Mouse (Mus musculus): ENCODE measurements around the gene Phf3. TPM values are rescaled to one million over a fixed set of nuclear protein-coding genes. Genes with fewer than 3 reads are reported as not detected.

The Phf3 gene
- polyA plus RNA-seq, 1 experiment from 2014 or later, result 15.3 TPM

DNA sequence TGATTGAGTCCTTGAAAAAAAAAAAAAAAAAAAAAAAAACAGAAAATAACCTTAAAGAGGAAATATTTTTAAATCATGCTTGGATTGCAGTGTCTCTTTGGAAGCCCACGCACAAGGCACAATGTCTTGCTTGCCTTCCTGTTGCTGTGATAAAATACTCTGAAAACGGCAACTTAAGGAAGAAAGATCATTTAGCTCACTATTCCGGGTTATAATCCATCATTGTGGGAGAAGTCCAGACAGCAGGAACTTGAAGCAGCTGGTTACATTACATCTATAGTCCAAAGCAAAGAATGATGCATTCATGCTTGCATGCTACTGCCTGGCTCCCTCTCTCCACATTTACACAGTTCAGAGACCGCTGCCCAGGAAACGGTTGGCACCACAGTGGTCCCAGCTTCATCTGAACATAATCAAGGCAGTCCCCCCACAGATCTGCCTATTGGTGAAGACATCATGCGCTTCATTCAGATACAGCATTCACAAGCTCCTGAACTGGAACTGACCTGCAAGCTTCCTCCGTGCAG is 80.3 kb downstream of the Phf3 start:
- no peaks in the 10 kb centered on the region for H3K27me3 ChIP-seq (replicated peaks; ENCODE audit: control insufficient read depth, insufficient read depth, low read length)
- ATAC-seq, result no peak
- TF ChIP-seq CTCF (IDR thresholded peaks at IDR 0.05; ENCODE audit: low read depth), result no peak
- no peak overlapping the region for H3K4me3 ChIP-seq (ENCODE audit: low read depth, low read length)
- H3K27ac ChIP-seq (ENCODE audit: low read depth, low read length), result no peak overlapping the region
- no peaks in the 10 kb centered on the region for H3K4me1 ChIP-seq (replicated peaks; ENCODE audit: control insufficient read depth, insufficient read depth, low read length)
- H3K4me2 ChIP-seq (replicated peaks; ENCODE audit: low read depth), result no peak overlapping the region
- WGBS, result 74% methylated on average over 7 of the region's 7 CpGs
- no peaks in the 10 kb centered on the region for H3K9me3 ChIP-seq (ENCODE audit: control insufficient read depth)
- no peaks in the 10 kb centered on the region for H3K36me3 ChIP-seq (ENCODE audit: control insufficient read depth, insufficient read depth)
- H3K9ac ChIP-seq (ENCODE audit: low read depth, low read length), result no peak overlapping the region

DNA sequence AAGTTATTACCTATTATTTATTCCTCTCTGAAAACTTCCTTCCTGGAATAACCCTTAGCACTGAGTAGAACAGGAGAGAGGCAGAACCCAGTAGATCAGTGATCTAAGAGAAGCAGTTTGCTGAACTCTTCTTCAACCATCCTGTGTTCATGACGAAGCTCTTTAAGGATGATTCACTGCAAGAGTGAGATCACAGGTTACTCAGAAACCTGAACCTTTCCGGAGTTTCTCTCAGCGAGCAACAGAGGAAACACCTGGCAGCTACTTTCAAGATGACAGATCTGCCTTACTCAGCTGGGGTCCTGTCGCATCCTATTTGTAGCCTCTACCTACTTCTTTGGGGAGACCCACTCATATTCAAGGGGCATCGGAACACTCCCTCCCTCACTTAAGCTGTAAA is 80.8 kb downstream of the Phf3 start:
- no peak overlapping the region for H3K9ac ChIP-seq (ENCODE audit: low read depth, low read length)
- no peak for TF ChIP-seq CTCF (IDR thresholded peaks at IDR 0.05; ENCODE audit: low read depth)
- no peak overlapping the region for H3K4me3 ChIP-seq (ENCODE audit: low read depth, low read length)
- H3K36me3 ChIP-seq (ENCODE audit: control insufficient read depth, insufficient read depth), result no peaks in the 10 kb centered on the region
- no peaks in the 10 kb centered on the region for H3K27me3 ChIP-seq (replicated peaks; ENCODE audit: control insufficient read depth, insufficient read depth, low read length)
- no peak for ATAC-seq
- no peaks in the 10 kb centered on the region for H3K4me1 ChIP-seq (replicated peaks; ENCODE audit: control insufficient read depth, insufficient read depth, low read length)
- no peak overlapping the region for H3K27ac ChIP-seq (ENCODE audit: low read depth, low read length)
- no peak overlapping the region for H3K4me2 ChIP-seq (replicated peaks; ENCODE audit: low read depth)
- 55% methylated on average over 5 of the region's 5 CpGs for WGBS
- H3K9me3 ChIP-seq (ENCODE audit: control insufficient read depth), result no peaks in the 10 kb centered on the region

DNA sequence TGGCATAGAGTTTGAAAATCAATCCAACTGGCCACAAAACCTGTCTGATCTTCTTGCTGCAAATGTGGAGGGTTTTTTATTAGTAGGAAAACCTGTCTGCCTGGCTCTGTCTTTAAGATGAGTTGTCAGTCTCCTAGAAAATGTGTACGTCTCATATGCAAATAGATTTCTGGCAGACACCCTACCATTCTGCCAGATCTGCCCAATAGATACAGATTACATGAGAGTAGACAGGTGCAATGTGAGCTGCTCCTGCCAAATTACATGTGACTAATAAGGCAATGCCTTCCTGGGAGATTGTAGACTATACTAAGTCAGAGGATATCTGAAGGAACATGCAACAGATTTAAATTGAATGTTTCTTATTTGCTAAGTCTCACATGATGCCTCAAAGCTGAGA is 83.5 kb downstream of the Phf3 start:
- no peak for ATAC-seq

DNA sequence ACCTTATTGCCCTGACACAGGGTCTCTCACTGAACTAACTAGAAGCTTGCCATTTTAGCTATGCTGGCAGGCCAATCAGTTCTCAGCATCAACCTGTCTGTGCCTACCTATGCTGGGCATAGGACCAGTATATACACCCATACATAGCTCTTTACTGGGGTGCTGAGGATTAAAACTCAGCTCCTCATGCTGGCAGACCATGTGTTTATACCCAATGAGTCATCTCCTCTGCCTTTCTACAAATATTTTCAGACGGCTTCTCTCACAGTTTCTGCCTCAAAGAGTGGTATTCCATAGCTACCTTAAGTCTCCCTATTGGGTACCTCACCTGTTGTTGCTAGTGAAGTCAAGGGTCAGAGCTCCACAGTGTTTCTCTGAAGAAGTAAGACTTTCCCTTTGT is 84.0 kb downstream of the Phf3 start:
- 62% methylated on average over 1 of the region's 1 CpGs for WGBS
- Histone ChIP-seq H3K9ac (ENCODE audit: low read depth, low read length) (no peak overlapping the region), H3K9me3 (ENCODE audit: control insufficient read depth) (no peaks in the 10 kb centered on the region), H3K4me1 (replicated peaks; ENCODE audit: control insufficient read depth, insufficient read depth, low read length) (no peaks in the 10 kb centered on the region), H3K27me3 (replicated peaks; ENCODE audit: control insufficient read depth, insufficient read depth, low read length) (no peaks in the 10 kb centered on the region), H3K36me3 (ENCODE audit: control insufficient read depth, insufficient read depth) (no peaks in the 10 kb centered on the region), H3K27ac (ENCODE audit: low read depth, low read length) (no peak overlapping the region), H3K4me3 (ENCODE audit: low read depth, low read length) (no peak overlapping the region), H3K4me2 (replicated peaks; ENCODE audit: low read depth) (no peak overlapping the region)
- no peak for ATAC-seq
- no peak for TF ChIP-seq CTCF (IDR thresholded peaks at IDR 0.05; ENCODE audit: low read depth)

More for the DNA sequence above, 83.5 kb downstream of the Phf3 start:
- Histone ChIP-seq H3K27ac (ENCODE audit: low read depth, low read length) (no peak overlapping the region), H3K27me3 (replicated peaks; ENCODE audit: control insufficient read depth, insufficient read depth, low read length) (no peaks in the 10 kb centered on the region), H3K4me3 (ENCODE audit: low read depth, low read length) (no peak overlapping the region), H3K4me2 (replicated peaks; ENCODE audit: low read depth) (no peak overlapping the region), H3K36me3 (ENCODE audit: control insufficient read depth, insufficient read depth) (no peaks in the 10 kb centered on the region), H3K9ac (ENCODE audit: low read depth, low read length) (no peak overlapping the region), H3K4me1 (replicated peaks; ENCODE audit: control insufficient read depth, insufficient read depth, low read length) (no peaks in the 10 kb centered on the region), H3K9me3 (ENCODE audit: control insufficient read depth) (no peaks in the 10 kb centered on the region)
- TF ChIP-seq CTCF (IDR thresholded peaks at IDR 0.05; ENCODE audit: low read depth), result no peak
- 57% methylated on average over 1 of the region's 1 CpGs for WGBS

DNA sequence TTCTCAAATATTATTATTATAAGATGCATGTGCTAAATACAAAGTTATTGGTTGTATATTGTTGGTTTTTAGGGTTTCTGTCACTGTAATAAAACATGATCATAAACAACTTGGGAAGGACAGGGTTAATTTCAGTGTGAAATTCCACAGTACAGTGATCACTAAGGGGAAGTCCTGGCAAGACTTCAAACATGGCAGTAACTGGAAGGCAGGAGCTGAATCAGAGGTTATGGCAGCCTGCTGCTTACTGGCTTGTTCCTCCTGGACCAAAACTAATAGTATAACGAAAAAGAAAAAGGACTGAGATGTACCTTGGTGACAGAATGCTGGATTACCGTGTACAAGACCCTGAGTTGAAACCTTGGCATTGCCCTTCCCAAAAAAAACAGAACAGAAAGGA is 84.7 kb downstream of the Phf3 start:
- WGBS, result 73% methylated on average over 2 of the region's 2 CpGs
- no peak for TF ChIP-seq CTCF (IDR thresholded peaks at IDR 0.05; ENCODE audit: low read depth)
- no peak overlapping the region for H3K4me3 ChIP-seq (ENCODE audit: low read depth, low read length)
- no peaks in the 10 kb centered on the region for H3K9me3 ChIP-seq (ENCODE audit: control insufficient read depth)
- no peak overlapping the region for H3K27ac ChIP-seq (ENCODE audit: low read depth, low read length)
- ATAC-seq, result no peak
- no peaks in the 10 kb centered on the region for H3K27me3 ChIP-seq (replicated peaks; ENCODE audit: control insufficient read depth, insufficient read depth, low read length)
- H3K36me3 ChIP-seq (ENCODE audit: control insufficient read depth, insufficient read depth), result no peaks in the 10 kb centered on the region
- H3K9ac ChIP-seq (ENCODE audit: low read depth, low read length), result no peak overlapping the region
- H3K4me2 ChIP-seq (replicated peaks; ENCODE audit: low read depth), result no peak overlapping the region
- H3K4me1 ChIP-seq (replicated peaks; ENCODE audit: control insufficient read depth, insufficient read depth, low read length), result no peaks in the 10 kb centered on the region

DNA sequence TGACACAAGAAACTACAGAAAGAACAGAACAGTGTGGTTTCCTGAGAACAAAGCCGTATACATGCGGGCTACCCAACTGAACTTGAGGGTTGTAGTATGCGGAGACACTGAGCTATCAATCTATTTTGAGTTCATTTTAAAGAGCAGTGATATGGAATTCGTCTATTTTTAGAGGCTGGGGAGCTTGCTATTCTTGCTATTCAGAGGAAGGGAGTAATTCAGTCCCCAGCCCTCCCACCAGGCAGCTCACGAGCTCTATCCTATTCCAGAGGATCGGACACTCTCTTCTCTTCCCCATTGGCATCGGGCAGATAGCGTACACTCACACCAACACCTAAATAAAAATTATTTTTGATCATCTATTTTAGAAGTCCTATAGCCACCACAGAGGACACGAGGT is 87.1 kb downstream of the Phf3 start:
- Histone ChIP-seq H3K9me3 (ENCODE audit: control insufficient read depth) (no peaks in the 10 kb centered on the region), H3K4me1 (replicated peaks; ENCODE audit: control insufficient read depth, insufficient read depth, low read length) (no peaks in the 10 kb centered on the region), H3K27ac (ENCODE audit: low read depth, low read length) (no peak overlapping the region), H3K4me3 (ENCODE audit: low read depth, low read length) (no peak overlapping the region), H3K4me2 (replicated peaks; ENCODE audit: low read depth) (no peak overlapping the region), H3K36me3 (ENCODE audit: control insufficient read depth, insufficient read depth) (no peaks in the 10 kb centered on the region), H3K9ac (ENCODE audit: low read depth, low read length) (no peak overlapping the region), H3K27me3 (replicated peaks; ENCODE audit: control insufficient read depth, insufficient read depth, low read length) (no peaks in the 10 kb centered on the region)
- ATAC-seq, result no peak
- WGBS, result 85% methylated on average over 9 of the region's 9 CpGs
- TF ChIP-seq CTCF (IDR thresholded peaks at IDR 0.05; ENCODE audit: low read depth), result no peak

DNA sequence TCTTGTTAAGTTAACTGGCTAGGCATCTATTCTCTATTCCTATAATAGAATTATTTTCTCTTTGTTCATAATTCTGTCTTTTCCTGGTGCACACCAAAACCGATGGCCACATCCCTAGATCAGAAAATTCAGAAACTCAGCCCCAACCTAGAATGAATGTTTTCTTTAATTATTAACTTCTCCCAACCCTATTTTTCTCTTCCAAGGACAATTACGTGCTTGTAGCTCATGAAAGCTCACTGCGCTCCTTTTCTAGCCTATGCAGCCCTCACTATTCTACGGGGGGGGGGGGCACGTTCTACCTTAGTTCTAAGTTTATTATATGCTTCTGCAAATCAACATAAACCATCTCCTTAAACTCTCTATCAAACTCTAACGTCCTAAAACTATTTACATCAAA is 90.0 kb downstream of the Phf3 start:
- no peaks in the 10 kb centered on the region for H3K9me3 ChIP-seq (ENCODE audit: control insufficient read depth)
- H3K4me2 ChIP-seq (replicated peaks; ENCODE audit: low read depth), result no peak overlapping the region
- H3K27ac ChIP-seq (ENCODE audit: low read depth, low read length), result no peak overlapping the region
- no peaks in the 10 kb centered on the region for H3K36me3 ChIP-seq (ENCODE audit: control insufficient read depth, insufficient read depth)
- no peak for ATAC-seq
- H3K9ac ChIP-seq (ENCODE audit: low read depth, low read length), result no peak overlapping the region
- no peaks in the 10 kb centered on the region for H3K4me1 ChIP-seq (replicated peaks; ENCODE audit: control insufficient read depth, insufficient read depth, low read length)
- TF ChIP-seq CTCF (IDR thresholded peaks at IDR 0.05; ENCODE audit: low read depth), result no peak
- no peaks in the 10 kb centered on the region for H3K27me3 ChIP-seq (replicated peaks; ENCODE audit: control insufficient read depth, insufficient read depth, low read length)
- H3K4me3 ChIP-seq (ENCODE audit: low read depth, low read length), result no peak overlapping the region
- whole genome bisulfite sequencing, result 46% methylated on average over 6 of the region's 6 CpGs
